Mouse (Mus musculus): ENCODE data around the gene Fam234b.

DNA sequence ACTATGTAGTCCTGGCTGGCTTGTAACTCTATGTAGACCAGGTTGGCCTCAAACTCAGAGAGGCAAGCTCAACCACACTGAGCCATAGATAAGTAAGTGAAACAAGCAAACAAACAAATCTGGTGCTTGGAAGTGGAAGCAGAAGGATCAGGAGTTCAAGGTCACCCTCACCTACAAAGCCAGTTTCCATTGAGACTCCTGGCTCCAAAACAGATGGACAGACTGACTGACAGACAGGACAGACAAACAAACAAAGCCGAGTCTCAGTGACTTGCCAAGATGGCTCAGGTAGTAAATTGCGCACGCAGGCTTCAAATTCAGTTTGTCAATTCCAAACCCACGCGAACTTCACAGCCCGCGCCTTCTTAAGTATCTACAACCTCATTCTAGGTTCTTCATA is 331 bp upstream of the Fam234b start:
- TF ChIP-seq EP300 (IDR thresholded peaks at IDR 0.05; ENCODE audit: low read depth) = no peak
- no peak for TF ChIP-seq CTCF (IDR thresholded peaks at IDR 0.05; ENCODE audit: low read depth)

Measured in liver, postnatal 0 days (tissue).